Mouse (Mus musculus) urinary bladder, postnatal 4 days (tissue): ENCODE data around the gene Stard5.

Experiments
- DNase-seq, 2 experiments: peaks; one replicate each; pipeline ENCODE4 v3.0.0; 2021 to 2022; ENCODE audit warnings: low spot score in 2 of 2

Gene Stard5

GRCm38 (mm10) chr7:83633856-83634255 lies 2.1 kb downstream of the Stard5 start:
- DNase-seq: no peak

DNA sequence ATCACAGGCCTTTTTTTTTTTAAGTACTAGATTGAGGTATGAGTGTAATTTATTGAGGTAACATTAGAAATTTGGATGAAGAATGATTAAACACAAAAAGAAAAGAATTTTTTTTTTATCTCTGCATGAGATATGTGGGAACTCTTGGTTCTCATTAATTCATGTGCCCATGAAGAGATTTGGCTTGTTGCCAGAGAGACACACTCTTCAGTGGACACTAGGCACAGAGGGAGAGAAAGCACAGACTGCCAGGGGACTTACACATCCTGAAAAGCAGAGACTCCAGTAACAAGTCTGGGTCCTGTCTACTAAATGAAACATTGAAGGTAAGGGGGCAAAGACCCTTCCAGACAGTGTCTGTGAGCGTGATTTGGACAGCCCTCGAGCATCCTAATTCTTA lies 4.0 kb downstream of the Stard5 start:
- no peak for DNase-seq

- no peak for DNase-seq
Measured at GRCm38 (mm10) chr7:83636425-83636824, 4.7 kb downstream of the Stard5 start.

DNA sequence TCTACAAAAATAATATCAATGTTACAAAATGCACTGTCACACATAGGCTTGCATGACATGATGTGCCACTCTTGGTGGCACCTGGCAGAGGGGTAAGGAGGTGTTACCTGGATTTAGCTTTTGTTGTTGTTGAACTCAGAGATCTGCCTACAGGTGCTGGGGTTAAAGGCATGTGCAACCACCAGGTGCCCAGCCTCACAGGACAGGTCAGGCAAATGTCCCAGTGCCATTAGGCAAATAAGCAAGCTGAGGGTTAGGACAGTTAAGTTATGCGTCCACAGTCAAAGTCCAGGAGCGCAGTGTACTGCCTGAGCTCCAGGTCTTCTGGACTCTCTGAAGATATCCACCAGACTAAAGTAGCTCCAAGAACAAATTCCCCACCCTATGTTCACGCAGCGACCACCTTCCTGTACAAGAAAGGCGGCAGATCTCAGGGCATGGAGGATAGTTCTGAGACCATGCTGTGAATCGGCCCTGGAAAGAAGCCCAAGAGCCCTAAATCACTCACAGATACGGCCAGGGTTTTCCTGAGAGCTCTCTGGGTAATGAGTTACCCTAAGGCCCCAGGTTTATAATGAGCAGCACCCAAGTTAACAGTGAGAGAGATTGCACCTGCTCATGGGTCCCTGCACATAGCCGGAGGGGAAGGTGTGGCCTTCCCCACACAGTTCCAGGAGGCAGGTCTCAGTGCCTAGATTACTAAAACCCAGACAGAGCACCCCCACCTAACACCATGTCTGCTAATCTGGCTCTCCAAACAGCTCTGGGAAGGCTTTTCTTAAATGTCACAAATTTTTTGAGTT lies 6.2 kb downstream of the Stard5 start:
- DNase-seq: no peak

- no peak for DNase-seq
Measured at GRCm38 (mm10) chr7:83639084-83639483, 7.3 kb downstream of the Stard5 start.

DNA sequence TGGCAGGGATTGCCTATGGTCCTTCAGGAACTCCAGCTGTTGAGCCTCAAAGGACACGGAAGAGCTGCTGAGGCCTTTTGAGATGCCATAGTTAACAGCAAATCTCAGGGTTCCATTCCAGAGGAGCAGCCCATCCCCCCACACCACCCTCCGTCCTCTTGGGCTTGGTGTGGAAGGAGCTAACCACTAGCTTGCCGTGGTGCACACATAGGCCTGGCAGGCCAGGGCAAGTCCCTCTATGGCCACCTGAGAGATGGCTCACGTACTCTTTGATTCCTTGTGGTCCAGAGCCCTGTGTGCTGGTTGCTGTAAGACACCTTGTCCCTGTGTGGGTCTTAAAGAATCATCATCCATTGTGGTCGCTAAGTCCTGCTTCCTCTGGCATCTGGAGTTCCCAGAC lies 8.8 kb downstream of the Stard5 start:
- DNase-seq: no peak

DNA sequence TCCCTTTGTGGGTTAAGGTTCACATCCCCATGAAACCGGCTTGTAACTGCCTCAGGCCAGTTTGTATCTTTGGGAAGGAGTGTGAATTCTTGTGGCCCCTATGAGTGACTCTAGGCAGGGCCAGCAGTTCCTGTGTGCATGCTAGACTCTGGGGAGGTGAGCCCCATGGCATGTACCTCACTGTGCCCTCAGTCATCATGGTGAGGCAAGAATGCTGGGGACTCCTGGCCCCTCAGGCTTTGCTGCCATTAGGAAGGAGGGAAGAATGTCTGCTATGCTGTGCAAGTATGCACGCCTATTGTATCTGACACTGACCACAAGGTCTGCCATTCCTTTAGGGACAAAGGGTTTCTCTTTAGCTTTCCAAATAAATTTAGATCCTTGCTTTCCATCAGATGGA lies 9.4 kb downstream of the Stard5 start:
- no peak for DNase-seq

DNA sequence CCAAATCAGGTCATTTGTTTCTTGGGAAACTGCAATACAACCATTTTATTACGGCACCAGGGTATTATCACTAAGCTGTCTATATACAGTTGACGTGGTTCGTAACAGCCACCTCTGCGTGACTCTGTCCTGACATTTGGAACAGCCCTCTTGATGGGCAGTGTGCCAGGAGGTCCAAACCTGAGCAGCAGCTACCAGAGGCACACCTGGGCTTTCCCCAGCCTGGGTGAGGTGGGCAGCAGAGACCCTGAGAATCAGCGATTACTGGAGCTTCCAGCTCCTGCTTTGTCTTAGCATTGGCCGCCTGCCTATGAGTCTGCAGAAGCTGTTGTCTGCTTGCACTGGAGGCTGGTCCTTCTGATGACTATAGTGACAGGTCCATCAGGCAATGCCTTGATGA lies 11.8 kb downstream of the Stard5 start:
- no peak for DNase-seq

GRCm38 (mm10) chr7:83644761-83645160 lies 13.0 kb downstream of the Stard5 start:
- DNase-seq: no peak

- DNase-seq: no peak
Measured at GRCm38 (mm10) chr7:83645476-83645875, 13.7 kb downstream of the Stard5 start.

DNA sequence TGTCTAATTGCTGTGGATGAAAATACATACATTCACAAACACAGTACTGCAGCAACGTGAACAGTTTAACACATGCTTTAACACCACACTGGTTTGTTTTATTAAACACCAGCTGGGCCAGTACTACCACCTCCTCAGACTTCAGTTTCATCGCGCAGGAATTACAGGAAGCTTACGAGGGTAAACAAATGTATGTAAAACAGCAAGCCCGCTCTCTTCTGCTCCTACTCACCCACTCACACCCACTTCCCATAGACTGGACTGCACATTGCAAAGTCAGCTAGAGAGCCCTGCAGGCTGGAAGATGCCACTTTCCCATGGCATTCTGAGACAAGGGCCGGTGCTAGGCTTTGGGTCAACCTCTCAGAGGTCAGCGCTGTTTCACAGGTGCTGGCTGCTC lies 17.0 kb downstream of the Stard5 start:
- DNase-seq: no peak

- DNase-seq: no peak
Measured at GRCm38 (mm10) chr7:83650638-83651037, 18.9 kb downstream of the Stard5 start.

GRCm38 (mm10) chr7:83652498-83652897 lies 20.7 kb downstream of the Stard5 start:
- DNase-seq: no peak

GRCm38 (mm10) chr7:83653605-83654051 lies 21.9 kb downstream of the Stard5 start:
- DNase-seq: no peak

DNA sequence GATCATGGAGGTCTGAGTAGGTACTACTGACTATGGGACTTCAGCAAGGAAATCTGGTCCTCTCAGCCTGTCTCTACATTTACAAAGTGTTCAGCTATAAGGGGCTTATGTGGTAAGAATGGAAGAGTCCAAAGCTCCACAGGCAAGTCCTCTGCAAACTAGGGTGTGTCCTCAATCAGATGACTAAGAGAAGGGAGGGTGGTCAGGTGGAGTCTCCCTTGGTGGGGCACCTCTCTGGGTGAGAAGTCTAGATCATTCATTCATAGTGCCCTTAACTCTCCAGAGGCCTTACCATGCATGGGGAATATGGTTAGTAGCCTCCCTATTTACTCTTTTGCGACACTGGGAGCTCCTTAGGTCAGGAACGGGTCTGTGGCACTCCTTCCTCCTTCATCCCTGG lies 22.4 kb downstream of the Stard5 start:
- DNase-seq: no peak

- DNase-seq: no peak
Measured at GRCm38 (mm10) chr7:83654938-83655630, 23.3 kb downstream of the Stard5 start.

DNA sequence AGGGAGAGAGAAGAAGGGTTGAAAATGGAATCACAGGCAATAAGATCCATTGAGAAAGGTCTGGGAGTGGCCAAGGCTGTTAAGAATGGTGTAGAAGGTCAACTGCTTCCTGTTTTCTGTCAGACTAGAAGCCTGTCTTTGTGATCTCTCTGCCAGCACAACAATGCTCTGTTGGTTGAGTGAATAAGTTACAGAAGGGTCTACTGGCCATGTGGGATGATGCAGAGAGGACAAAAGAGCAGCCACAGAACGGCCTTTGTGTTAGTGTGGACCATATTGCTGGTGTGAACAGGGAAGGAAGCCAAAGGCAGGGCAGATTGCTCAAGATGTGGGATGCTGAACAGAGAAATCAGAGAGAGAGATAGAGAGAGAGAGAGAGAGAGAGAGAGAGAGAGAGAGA lies 27.0 kb downstream of the Stard5 start:
- no peak for DNase-seq

DNA sequence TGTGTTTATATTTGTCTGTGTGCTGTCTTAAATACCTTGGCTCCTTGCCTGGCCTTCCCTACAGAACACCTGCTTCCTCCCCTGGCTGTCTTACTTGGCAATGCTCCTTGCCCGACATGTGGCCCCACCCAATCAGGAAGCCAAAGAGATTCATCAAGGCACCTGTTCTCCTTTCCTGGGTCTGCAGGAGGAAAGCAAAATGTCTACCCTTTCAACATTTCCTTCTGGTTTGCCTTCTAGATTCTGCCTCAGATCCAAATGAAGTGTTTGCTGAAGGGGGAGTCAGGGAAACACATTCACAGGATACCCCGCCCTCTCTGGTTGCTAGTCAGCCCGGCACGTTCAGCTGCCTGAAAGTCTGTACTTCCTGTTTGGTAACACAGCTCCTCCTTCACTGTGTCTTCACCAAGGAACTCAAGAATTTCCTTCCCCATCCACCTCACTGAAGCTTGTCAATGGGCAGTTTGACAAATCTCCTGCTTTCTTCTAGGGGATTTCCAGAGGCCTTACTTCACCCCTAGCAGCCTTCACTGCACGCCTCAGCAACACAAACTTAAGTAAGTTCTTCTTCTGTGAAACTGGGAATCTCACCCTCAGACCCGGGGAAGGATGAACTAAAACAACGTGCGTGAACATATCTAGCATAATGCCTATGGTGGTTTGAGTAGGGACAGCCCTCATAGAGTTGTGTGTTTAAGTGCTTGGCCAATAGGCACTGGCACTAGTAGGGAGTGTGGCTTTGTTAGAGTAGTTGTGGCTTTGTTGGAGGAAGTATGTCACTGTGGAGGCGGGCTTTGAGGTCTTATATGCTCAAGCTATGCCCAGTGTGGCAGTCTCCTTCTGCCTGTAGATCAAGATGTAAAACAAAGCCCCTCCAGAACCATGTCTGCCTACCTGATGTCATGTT lies 27.7 kb downstream of the Stard5 start:
- DNase-seq: no peak

- no peak for DNase-seq
Measured at GRCm38 (mm10) chr7:83660273-83660691, 28.5 kb downstream of the Stard5 start.

DNA sequence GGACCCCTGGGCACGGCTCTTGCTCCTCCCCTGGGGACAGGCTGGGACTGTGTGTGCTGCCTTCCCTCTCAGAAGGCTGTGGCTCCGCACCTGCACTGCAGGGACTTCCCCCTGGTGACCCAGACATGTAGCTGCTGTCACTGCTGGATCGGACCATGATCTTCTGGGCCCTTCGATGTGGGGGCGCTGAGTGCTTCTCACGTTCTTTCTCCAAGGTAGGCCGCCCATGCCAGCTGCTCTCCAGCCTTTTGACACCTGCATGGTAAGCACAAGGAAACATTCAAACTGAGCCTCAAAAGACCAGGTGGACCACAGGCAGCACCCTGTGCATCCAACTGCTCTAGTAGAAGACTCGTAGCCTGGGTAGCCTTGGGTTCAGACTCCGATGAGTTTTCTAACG lies 29.3 kb downstream of the Stard5 start:
- DNase-seq: no peak

DNA sequence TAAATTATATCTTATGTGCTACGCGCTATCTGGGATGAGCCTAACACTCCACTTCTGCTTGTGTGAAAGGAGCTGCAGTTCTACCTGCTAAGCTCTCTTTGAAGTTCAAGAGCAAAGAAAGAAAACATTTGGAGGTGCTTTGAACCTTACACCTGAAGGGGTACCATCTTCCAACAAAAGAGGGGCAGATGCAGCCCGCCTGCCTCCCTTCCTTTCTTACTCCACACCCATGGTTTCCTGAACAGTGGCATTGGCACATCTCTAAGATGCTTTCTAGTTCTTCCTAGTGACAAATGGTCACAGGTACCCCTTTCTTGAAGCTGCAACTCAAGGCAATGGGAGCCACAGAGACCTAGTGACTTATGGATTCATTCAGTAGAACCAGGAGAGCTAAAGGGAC lies 30.0 kb downstream of the Stard5 start:
- no peak for DNase-seq

- no peak for DNase-seq
Measured at GRCm38 (mm10) chr7:83662711-83663375, 31.1 kb downstream of the Stard5 start.
